Mouse (Mus musculus): ENCODE measurements around the gene Lhx2.

The Lhx2 gene

GRCm38 (mm10) chr2:38338990-38339909, at the start of gene Lhx2:
Gene Lhx2, plus strand, starts transcription at chr2:38339281.
- peak; percentile 74 for DNase-seq (ENCODE audit: extremely low spot score, low spot score)

- DNase-seq (ENCODE audit: extremely low spot score, low spot score) = no peak
Measured at GRCm38 (mm10) chr2:38291526-38291925, 47.6 kb upstream of the Lhx2 start.

- no peak for DNase-seq (ENCODE audit: extremely low spot score, low spot score)
Measured at GRCm38 (mm10) chr2:38295939-38296338, 43.1 kb upstream of the Lhx2 start.

GRCm38 (mm10) chr2:38300941-38301340, 38.1 kb upstream of the Lhx2 start:
- no peak for DNase-seq (ENCODE audit: extremely low spot score, low spot score)

- DNase-seq (ENCODE audit: extremely low spot score, low spot score) = no peak
Measured at GRCm38 (mm10) chr2:38305152-38305551, 33.9 kb upstream of the Lhx2 start.

- DNase-seq (ENCODE audit: extremely low spot score, low spot score) = no peak
Measured at GRCm38 (mm10) chr2:38312921-38313320, 26.2 kb upstream of the Lhx2 start.

- DNase-seq (ENCODE audit: extremely low spot score, low spot score) = no peak
Measured at GRCm38 (mm10) chr2:38313399-38313798, 25.7 kb upstream of the Lhx2 start.

GRCm38 (mm10) chr2:38319086-38319485, 20.0 kb upstream of the Lhx2 start:
- DNase-seq (ENCODE audit: extremely low spot score, low spot score) = no peak

- no peak for DNase-seq (ENCODE audit: extremely low spot score, low spot score)
Measured at GRCm38 (mm10) chr2:38320911-38321310, 18.2 kb upstream of the Lhx2 start.

GRCm38 (mm10) chr2:38323380-38323779, 15.7 kb upstream of the Lhx2 start:
- no peak for DNase-seq (ENCODE audit: extremely low spot score, low spot score)

- DNase-seq (ENCODE audit: extremely low spot score, low spot score) = no peak
Measured at GRCm38 (mm10) chr2:38326671-38327070, 12.4 kb upstream of the Lhx2 start.

- DNase-seq (ENCODE audit: extremely low spot score, low spot score) = no peak
Measured at GRCm38 (mm10) chr2:38333586-38334119, 5.4 kb upstream of the Lhx2 start.

- peak; percentile 67 for DNase-seq (ENCODE audit: extremely low spot score, low spot score)
Measured at GRCm38 (mm10) chr2:38336606-38337005, 2.5 kb upstream of the Lhx2 start.

- DNase-seq (ENCODE audit: extremely low spot score, low spot score) = no peak
Measured at GRCm38 (mm10) chr2:38337091-38337640, 1.9 kb upstream of the Lhx2 start.

- DNase-seq (ENCODE audit: extremely low spot score, low spot score) = no peak
Measured at GRCm38 (mm10) chr2:38337681-38338080, 1.4 kb upstream of the Lhx2 start.

GRCm38 (mm10) chr2:38338348-38338932, 641 bp upstream of the Lhx2 start:
- DNase-seq (ENCODE audit: extremely low spot score, low spot score) = peak; percentile 43

GRCm38 (mm10) chr2:38339910-38340625, 987 bp downstream of the Lhx2 start:
- peak; percentile 53 for DNase-seq (ENCODE audit: extremely low spot score, low spot score)

- no peak for DNase-seq (ENCODE audit: extremely low spot score, low spot score)
Measured at GRCm38 (mm10) chr2:38340626-38341200, 1.6 kb downstream of the Lhx2 start.

GRCm38 (mm10) chr2:38343573-38343972, 4.5 kb downstream of the Lhx2 start:
- no peak for DNase-seq (ENCODE audit: extremely low spot score, low spot score)

- no peak for DNase-seq (ENCODE audit: extremely low spot score, low spot score)
Measured at GRCm38 (mm10) chr2:38344727-38345126, 5.6 kb downstream of the Lhx2 start.

GRCm38 (mm10) chr2:38346417-38346816, 7.3 kb downstream of the Lhx2 start:
- DNase-seq (ENCODE audit: extremely low spot score, low spot score) = no peak

Measured in neural tube, embryonic 10.5 days (tissue).